Mouse (Mus musculus) liver, postnatal 0 days (tissue): Measurements from ENCODE around the gene Uvrag.

ENCODE experiments used
- CTCF ChIP-seq: sonication (generic); IDR thresholded peaks from 2 replicates; pipeline ENCODE4 v1.5.1; 2016; ENCODE audit warnings: antibody characterized with exemption, low read depth
- EP300 ChIP-seq: IDR thresholded peaks from 2 replicates; pipeline ENCODE4 v1.6.1; 2016; ENCODE audit warnings: antibody characterized with exemption, low read depth, mild to moderate bottlenecking

DNA sequence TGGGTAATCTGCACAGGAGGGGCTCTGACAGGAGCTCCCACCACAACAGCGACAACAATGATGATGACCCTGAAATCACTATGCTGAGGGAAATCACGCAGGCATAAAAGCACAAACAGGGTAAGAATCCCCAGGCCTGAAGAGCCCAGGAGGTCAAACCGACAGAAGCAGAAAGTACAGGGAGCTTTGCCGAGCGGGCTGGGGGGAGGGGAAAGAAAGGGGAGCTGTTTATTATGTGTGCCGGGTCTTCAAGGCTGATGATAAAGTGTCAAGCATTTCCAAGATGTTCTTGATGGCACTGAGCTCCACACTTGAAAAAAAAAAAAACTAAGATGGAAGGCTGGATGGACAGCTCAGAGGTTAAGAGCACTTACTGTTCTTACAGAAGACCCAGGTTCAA, 4.2 kb downstream of the Uvrag start:
- TF ChIP-seq CTCF = no peak
- no peak for TF ChIP-seq EP300
